Mouse (Mus musculus) hindbrain, embryonic 13.5 days (tissue): ENCODE data around the gene Cbx4. TPM values are rescaled to one million over a fixed set of nuclear protein-coding genes. Genes with fewer than 3 reads are reported as not detected.
"Not testable (repeated sequence)": the region's sequence is repeated elsewhere in the genome, so short reads cannot be mapped to it uniquely, and the experiment has no call there.

ENCODE experiments used
- ATAC-seq: fragments of 200-750 bp; cut with Nextera tagmentation; 2 replicates; pipeline ENCODE4 v1.8.0; 2017; ENCODE audit warnings: moderate TSS enrichment; ENCODE audit not compliant: low FRiP score
- H3K27ac ChIP-seq: fragments of 300-500 bp; sonication (generic); 2 replicates; pipeline ENCODE4 v1.5.1; 2015; ENCODE audit warnings: inconsistent platforms, mild to moderate bottlenecking, moderate library complexity
- H3K27me3 ChIP-seq: fragments of 300-500 bp; sonication (generic); 2 replicates; pipeline ENCODE4 v1.6.1; 2015; ENCODE audit warnings: mild to moderate bottlenecking, inconsistent platforms
- H3K36me3 ChIP-seq: fragments of 300-500 bp; sonication (generic); 2 replicates; pipeline ENCODE4 v1.6.1; 2015; ENCODE audit warnings: mild to moderate bottlenecking, inconsistent platforms
- H3K4me1 ChIP-seq: fragments of 300-500 bp; sonication (generic); replicated peaks from 2 replicates; pipeline ENCODE4 v1.6.1; 2015; ENCODE audit warnings: inconsistent platforms
- H3K4me2 ChIP-seq: fragments of 300-500 bp; sonication (generic); 2 replicates; pipeline ENCODE4 v1.6.1; 2015; ENCODE audit warnings: inconsistent platforms, mild to moderate bottlenecking, moderate library complexity
- H3K4me3 ChIP-seq: fragments of 300-500 bp; sonication (generic); 2 replicates; pipeline ENCODE4 v1.5.1; 2015; ENCODE audit warnings: mild to moderate bottlenecking, inconsistent platforms
- H3K9ac ChIP-seq: fragments of 300-500 bp; sonication (generic); 2 replicates; pipeline ENCODE4 v1.6.1; 2015; ENCODE audit warnings: mild to moderate bottlenecking, inconsistent platforms
- H3K9me3 ChIP-seq: fragments of 300-500 bp; sonication (generic); 2 replicates; pipeline ENCODE4 v1.6.1; 2016; ENCODE audit warnings: inconsistent platforms
- WGBS: fragments of 180-500 bp; shearing (Covaris S2); methylation state at CpG from one replicate; pipeline ENCODE4 v1.1.7; 2015; 5-methylcytosine and 5-hydroxymethylcytosine counted together
- polyA plus RNA-seq: library from polyadenylated mRNA; unstranded; fragments of >200 nt; fragmentation: Nextera tagmentation; extraction: Ambion mirVana; gene quantifications from 2 replicates; pipeline ENCODE4 v1.2.1, GENCODE M21; 2015

Cbx4 gene
- polyA plus RNA-seq, 1 experiment from 2014 or later = 14.1 TPM

DNA sequence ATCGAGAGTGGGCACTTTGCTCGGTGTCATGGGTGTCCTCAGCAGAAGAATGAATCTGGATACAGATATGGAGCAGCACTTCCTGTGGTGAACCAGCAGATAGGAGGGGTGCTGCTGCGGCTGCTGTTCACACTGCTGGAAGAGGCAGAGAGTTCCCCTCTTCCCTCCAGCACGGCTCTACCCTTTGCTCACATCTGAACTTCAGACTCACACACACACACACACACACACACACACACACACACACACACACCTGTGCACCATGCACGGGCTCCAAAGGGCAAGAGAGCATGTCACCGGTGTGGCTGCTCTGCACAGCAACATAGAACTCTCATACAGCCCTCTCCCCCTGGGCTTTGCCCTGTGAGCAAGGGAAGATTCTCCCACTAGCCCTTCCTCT, 20.3 kb upstream of the Cbx4 start:
- WGBS = 58% methylated on average over 6 of the region's 6 CpGs
- H3K9me3 ChIP-seq = no peaks in the 10 kb centered on the region
- no peak overlapping the region for H3K9ac ChIP-seq
- no peaks in the 10 kb centered on the region for H3K36me3 ChIP-seq
- H3K27me3 ChIP-seq = peaks cover 10% of the 10 kb centered on the region; the same call in 1 of the 2 replicates
- peak; percentile 17; the same call in 1 of the 2 replicates for ATAC-seq
- no peak overlapping the region for H3K4me3 ChIP-seq
- H3K4me1 ChIP-seq = peaks cover 13% of the 10 kb centered on the region
- no peak overlapping the region for H3K4me2 ChIP-seq
- H3K27ac ChIP-seq = no peak overlapping the region

DNA sequence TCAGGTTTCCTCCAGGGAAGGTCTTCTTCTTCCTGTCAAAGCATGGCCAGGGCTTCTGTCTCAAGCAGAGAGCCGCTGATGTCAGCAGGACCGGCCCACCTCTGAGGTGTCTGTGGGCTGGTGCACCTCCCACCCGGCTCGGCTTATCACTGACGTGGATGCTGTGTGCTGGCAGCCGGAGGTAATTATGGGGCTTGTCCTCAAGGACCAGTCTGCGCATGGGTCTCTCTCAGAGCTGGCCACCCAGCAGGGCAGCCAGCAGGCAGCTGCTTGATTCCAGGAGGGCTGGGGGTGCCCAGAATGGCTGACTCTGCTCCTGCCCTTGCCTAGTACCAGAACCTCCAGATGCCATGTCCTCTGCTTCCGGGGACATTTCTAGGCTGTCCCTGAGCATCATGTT, 19.7 kb upstream of the Cbx4 start:
- Histone ChIP-seq H3K4me1 (peaks cover 13% of the 10 kb centered on the region), H3K27me3 (0 out of 2 replicates have a peak, but pooled peaks cover 7% of the 10 kb centered on the region), H3K9ac (no peak overlapping the region), H3K4me2 (no peak overlapping the region), H3K4me3 (no peak overlapping the region), H3K27ac (no peak overlapping the region), H3K9me3 (no peaks in the 10 kb centered on the region), H3K36me3 (no peaks in the 10 kb centered on the region)
- ATAC-seq = no peak
- whole genome bisulfite sequencing = 59% methylated on average over 8 of the region's 8 CpGs

DNA sequence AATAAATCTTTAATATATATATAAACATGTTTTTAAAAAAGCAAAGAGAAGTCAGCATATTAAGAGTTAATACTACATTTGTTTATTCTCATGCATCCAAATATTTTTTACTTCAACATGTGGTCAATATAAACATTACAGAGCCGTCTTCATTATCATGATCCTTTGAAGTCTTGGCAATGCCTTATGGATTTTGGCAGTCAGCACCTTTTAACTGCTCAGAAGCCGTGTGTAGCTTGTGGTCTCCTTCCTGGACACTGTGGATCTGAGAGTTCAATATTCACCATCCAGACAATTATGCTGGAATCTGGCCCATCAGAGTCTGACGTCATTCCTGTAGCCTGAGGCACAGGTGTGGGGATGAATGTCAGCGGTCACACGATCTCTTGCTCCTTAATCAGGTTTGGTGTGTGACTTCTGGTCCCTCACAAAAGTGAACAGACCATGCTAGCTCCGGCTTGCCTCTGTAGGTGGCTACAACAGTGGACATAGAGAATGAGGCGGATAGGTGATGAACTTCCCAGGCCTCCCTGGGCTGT, 19.1 kb upstream of the Cbx4 start:
- H3K27me3 ChIP-seq = 0 out of 2 replicates have a peak, but pooled peaks cover 7% of the 10 kb centered on the region
- H3K4me2 ChIP-seq = no peak overlapping the region
- no peak overlapping the region for H3K4me3 ChIP-seq
- WGBS = 82% methylated on average over 7 of the region's 7 CpGs
- H3K27ac ChIP-seq = no peak overlapping the region
- no peaks in the 10 kb centered on the region for H3K9me3 ChIP-seq
- H3K36me3 ChIP-seq = no peaks in the 10 kb centered on the region
- ATAC-seq = no peak
- no peak overlapping the region for H3K9ac ChIP-seq
- peaks cover 13% of the 10 kb centered on the region for H3K4me1 ChIP-seq

DNA sequence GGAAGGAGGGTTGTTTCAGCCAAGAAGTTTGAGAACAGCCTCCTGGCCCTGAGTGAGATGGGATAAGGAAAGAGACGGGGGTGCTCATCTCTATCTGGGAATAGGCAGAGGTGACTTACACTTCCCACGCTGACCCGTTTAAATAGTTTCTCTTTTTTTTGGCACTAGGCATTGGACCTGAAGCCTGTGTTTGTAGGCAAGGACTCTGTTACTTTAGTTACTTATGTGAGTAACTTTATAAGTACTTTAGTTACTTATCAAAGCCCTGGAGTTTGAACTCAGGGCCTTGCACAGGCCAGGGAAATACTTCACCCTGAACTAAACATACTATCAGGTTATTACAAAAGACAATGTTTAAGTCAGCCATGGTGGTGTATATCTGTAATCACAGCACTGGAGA, 18.0 kb upstream of the Cbx4 start:
- no peak overlapping the region for H3K4me3 ChIP-seq
- no peaks in the 10 kb centered on the region for H3K36me3 ChIP-seq
- H3K4me2 ChIP-seq = no peak overlapping the region
- 0 out of 2 replicates have a peak, but pooled peaks cover 7% of the 10 kb centered on the region for H3K27me3 ChIP-seq
- H3K27ac ChIP-seq = no peak overlapping the region
- no peak for ATAC-seq
- H3K9me3 ChIP-seq = no peaks in the 10 kb centered on the region
- H3K4me1 ChIP-seq = peaks cover 13% of the 10 kb centered on the region
- no peak overlapping the region for H3K9ac ChIP-seq
- 88% methylated on average over 3 of the region's 3 CpGs for WGBS

DNA sequence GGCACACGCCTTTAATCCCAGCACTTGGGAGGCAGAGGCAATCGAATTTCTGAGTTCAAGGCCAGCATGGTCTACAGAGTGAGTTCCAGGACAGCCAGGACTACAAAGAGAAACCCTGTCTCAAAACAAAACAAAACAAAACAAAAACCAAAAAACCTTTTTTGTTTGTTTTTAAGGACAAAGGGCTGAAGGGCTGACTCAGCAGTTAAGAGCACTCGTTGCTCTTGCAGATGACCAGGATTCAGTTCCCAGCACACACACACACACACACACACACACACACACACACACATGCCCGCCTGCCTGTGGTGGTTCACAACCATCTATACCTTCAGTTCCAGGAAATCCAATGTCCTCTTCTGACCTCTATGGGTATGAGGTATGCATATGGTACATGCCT, 14.3 kb upstream of the Cbx4 start:
- not testable (repeated sequence) for H3K4me2 ChIP-seq
- peaks cover 12% of the 10 kb centered on the region; the same call in 1 of the 2 replicates for H3K4me1 ChIP-seq
- 72% methylated on average over 4 of the region's 4 CpGs for WGBS

GRCm38 (mm10) chr11:119098202-119098601, 12.2 kb upstream of the Cbx4 start:
- Histone ChIP-seq H3K4me1 (0 out of 2 replicates have a peak, but pooled peaks cover 10% of the 10 kb centered on the region), H3K4me3 (no peak overlapping the region), H3K27ac (no peak overlapping the region), H3K36me3 (no peaks in the 10 kb centered on the region), H3K4me2 (no peak overlapping the region), H3K27me3 (peaks cover 14% of the 10 kb centered on the region; the same call in 1 of the 2 replicates), H3K9me3 (no peaks in the 10 kb centered on the region), H3K9ac (no peak overlapping the region)
- ATAC-seq = no peak
- WGBS = 71% methylated on average over 4 of the region's 4 CpGs

More for the DNA sequence above, 14.3 kb upstream of the Cbx4 start:
- not testable (repeated sequence) for H3K4me3 ChIP-seq, ATAC-seq, H3K27ac ChIP-seq, H3K9ac ChIP-seq, H3K9me3 ChIP-seq, H3K36me3 ChIP-seq, H3K27me3 ChIP-seq

- H3K36me3 ChIP-seq = no peaks in the 10 kb centered on the region
- H3K9me3 ChIP-seq = no peaks in the 10 kb centered on the region
- H3K9ac ChIP-seq = 0 out of 2 replicates have a peak overlapping the region, but pooled peaks have one; percentile 21
- no peak overlapping the region for H3K4me3 ChIP-seq
- no peak overlapping the region for H3K4me2 ChIP-seq
- no peak for ATAC-seq
- no peak overlapping the region for H3K27ac ChIP-seq
- peaks cover 28% of the 10 kb centered on the region for H3K27me3 ChIP-seq
- peaks cover 19% of the 10 kb centered on the region for H3K4me1 ChIP-seq
- 53% methylated on average over 3 of the region's 3 CpGs for WGBS
Observed at GRCm38 (mm10) chr11:119095441-119095840, 9.4 kb upstream of the Cbx4 start.

DNA sequence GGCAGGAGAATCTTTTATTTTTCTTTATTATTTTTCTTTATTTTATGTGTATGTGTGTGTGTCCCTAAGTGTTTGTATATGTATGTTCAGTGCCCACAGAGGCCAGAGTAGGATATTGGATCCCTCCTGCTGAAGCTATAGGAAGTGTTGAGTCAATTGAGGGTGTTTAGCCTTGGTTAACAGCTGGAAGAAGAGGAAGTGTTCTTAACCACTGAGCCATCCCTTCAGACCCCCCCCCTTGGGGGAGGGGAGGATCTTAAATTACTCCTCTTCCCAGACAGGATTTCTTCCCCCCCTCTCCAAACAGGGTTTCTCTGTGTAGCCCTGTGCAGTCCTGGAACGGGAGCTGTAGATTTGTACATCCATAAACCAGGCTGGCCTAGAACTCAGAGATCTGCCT, 7.3 kb upstream of the Cbx4 start:
- no peak overlapping the region for H3K4me2 ChIP-seq
- ATAC-seq = no peak
- H3K27ac ChIP-seq = no peak overlapping the region
- H3K9ac ChIP-seq = no peak overlapping the region
- H3K4me3 ChIP-seq = no peak overlapping the region
- no peaks in the 10 kb centered on the region for H3K9me3 ChIP-seq
- no peaks in the 10 kb centered on the region for H3K36me3 ChIP-seq
- WGBS = 50% methylated on average over 1 of the region's 1 CpGs
- H3K27me3 ChIP-seq = peaks cover 50% of the 10 kb centered on the region
- peaks cover 40% of the 10 kb centered on the region for H3K4me1 ChIP-seq

GRCm38 (mm10) chr11:119092286-119092685, 6.3 kb upstream of the Cbx4 start:
- peaks cover 47% of the 10 kb centered on the region for H3K4me1 ChIP-seq
- peaks cover 56% of the 10 kb centered on the region for H3K27me3 ChIP-seq
- H3K9me3 ChIP-seq = no peaks in the 10 kb centered on the region
- no peak for ATAC-seq
- 81% methylated on average over 3 of the region's 3 CpGs for WGBS
- no peak overlapping the region for H3K27ac ChIP-seq
- H3K4me2 ChIP-seq = no peak overlapping the region
- H3K36me3 ChIP-seq = no peaks in the 10 kb centered on the region
- H3K9ac ChIP-seq = no peak overlapping the region
- no peak overlapping the region for H3K4me3 ChIP-seq

DNA sequence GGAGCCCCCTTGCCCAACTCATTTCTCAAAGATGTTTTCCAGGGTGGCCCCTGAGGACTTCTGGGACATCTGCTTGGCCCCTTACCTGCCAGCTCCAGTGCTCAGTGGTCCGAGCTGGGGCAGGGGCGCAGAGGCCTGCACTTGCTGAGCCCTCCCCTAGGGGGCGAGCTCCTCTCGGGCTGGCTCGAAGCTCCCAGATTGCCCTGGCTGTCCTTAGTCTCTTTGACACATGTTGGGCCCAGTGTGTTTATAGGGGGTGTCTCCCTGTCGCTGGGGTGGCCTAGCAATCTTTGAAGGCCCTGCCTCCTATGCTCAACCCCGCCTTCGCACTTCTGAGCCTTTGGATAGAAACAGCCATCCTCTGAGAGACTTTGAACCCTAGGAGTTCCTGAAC, 5.6 kb upstream of the Cbx4 start:
- H3K9ac ChIP-seq = no peak overlapping the region

GRCm38 (mm10) chr11:119090961-119091597, 5.1 kb upstream of the Cbx4 start:
- Histone ChIP-seq H3K27me3 (peaks cover 58% of the 10 kb centered on the region), H3K9ac (peak overlapping the region; percentile 79), H3K9me3 (no peaks in the 10 kb centered on the region), H3K4me1 (peaks cover 53% of the 10 kb centered on the region), H3K36me3 (no peaks in the 10 kb centered on the region), H3K4me2 (peak overlapping the region; percentile 91), H3K27ac (0 out of 2 replicates have a peak overlapping the region, but pooled peaks have one; percentile 52), H3K4me3 (peak overlapping the region; percentile 51)
- 1% methylated on average over 32 of the region's 42 CpGs for WGBS
- ATAC-seq = peak; percentile 21

More for the DNA sequence above, 5.6 kb upstream of the Cbx4 start:
- Histone ChIP-seq H3K27ac (no peak overlapping the region), H3K36me3 (no peaks in the 10 kb centered on the region), H3K4me3 (peak overlapping the region; percentile 51; the same call in 1 of the 2 replicates), H3K4me2 (peak overlapping the region; percentile 91), H3K27me3 (peaks cover 58% of the 10 kb centered on the region), H3K9me3 (no peaks in the 10 kb centered on the region), H3K4me1 (peaks cover 52% of the 10 kb centered on the region)
- 5% methylated on average over 8 of the region's 8 CpGs for WGBS
- peak; percentile 22; the same call in 1 of the 2 replicates for ATAC-seq

- no peaks in the 10 kb centered on the region for H3K36me3 ChIP-seq
- peaks cover 58% of the 10 kb centered on the region for H3K27me3 ChIP-seq
- ATAC-seq = no peak
- H3K4me3 ChIP-seq = peak overlapping the region; percentile 51
- peaks cover 46% of the 10 kb centered on the region for H3K4me1 ChIP-seq
- H3K27ac ChIP-seq = 0 out of 2 replicates have a peak overlapping the region, but pooled peaks have one; percentile 52
- no peaks in the 10 kb centered on the region for H3K9me3 ChIP-seq
- under 1% methylated on average over 74 of the region's 75 CpGs for WGBS
- H3K9ac ChIP-seq = peak overlapping the region; percentile 79
- peak overlapping the region; percentile 91 for H3K4me2 ChIP-seq
Observed at GRCm38 (mm10) chr11:119090076-119090960, 4.3 kb upstream of the Cbx4 start.
